Mouse (Mus musculus) E14TG2a.4 (cell line): ENCODE data around the gene Map3k4.

Experiments used
- H3K27me3 ChIP-seq: 2 replicates; pipeline ENCODE4 v1.6.1; 2014; ENCODE audit warnings: low read length, control low read depth; ENCODE audit not compliant: insufficient read depth
- H3K36me3 ChIP-seq: 2 replicates; pipeline ENCODE4 v1.6.1; 2014; ENCODE audit warnings: low read length, control low read depth; ENCODE audit not compliant: insufficient read depth
- H3K4me1 ChIP-seq: replicated peaks from 2 replicates; pipeline ENCODE4 v1.6.1; 2014; ENCODE audit warnings: low read depth, low read length, control low read depth
- H3K4me3 ChIP-seq: replicated peaks from 2 replicates; pipeline ENCODE4 v1.5.1; 2014; ENCODE audit warnings: mild to moderate bottlenecking, low read length
- H3K9me3 ChIP-seq: 2 replicates; pipeline ENCODE4 v1.6.1; 2014; ENCODE audit warnings: low read length, control low read depth
- CTCF ChIP-seq: conservative IDR thresholded peaks from 2 replicates; pipeline ENCODE4 v1.5.1; 2014; ENCODE audit warnings: low read length
- NANOG ChIP-seq: IDR thresholded peaks from 2 replicates; pipeline ENCODE4 v1.6.1; 2014; ENCODE audit warnings: borderline replicate concordance, low read length, mixed read lengths
- POU5F1 ChIP-seq: IDR thresholded peaks from 2 replicates; pipeline ENCODE4 v1.6.1; 2014; ENCODE audit warnings: low read length, borderline replicate concordance

Gene Map3k4

DNA sequence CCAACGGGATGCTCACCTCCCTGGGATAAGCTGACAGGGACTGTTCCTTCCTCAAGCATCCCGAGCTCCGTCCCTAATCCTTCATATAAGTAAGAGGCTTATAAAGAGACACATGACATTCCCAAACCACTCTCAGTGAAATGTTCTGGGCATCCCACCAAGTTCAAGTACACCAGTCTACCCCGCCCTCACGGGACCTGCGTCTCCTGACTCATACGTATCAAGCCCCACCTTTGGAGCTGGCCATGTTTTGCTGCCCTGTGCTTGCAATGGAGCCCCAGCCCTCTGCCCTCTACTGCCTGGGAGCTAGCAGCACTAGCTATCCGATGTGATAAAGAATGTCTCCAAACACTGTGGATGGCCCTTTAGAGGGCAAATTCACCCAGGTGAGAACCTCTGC lies 58.6 kb downstream of the Map3k4 start:
- Histone ChIP-seq H3K4me1 (peaks cover 16% of the 10 kb centered on the region), H3K27me3 (no peaks in the 10 kb centered on the region), H3K36me3 (peaks cover 83% of the 10 kb centered on the region), H3K4me3 (no peak overlapping the region), H3K9me3 (0 out of 2 replicates have a peak, but pooled peaks cover under 1% of the 10 kb centered on the region)
- TF ChIP-seq POU5F1 (no peak), NANOG (no peak), CTCF (no peak)

DNA sequence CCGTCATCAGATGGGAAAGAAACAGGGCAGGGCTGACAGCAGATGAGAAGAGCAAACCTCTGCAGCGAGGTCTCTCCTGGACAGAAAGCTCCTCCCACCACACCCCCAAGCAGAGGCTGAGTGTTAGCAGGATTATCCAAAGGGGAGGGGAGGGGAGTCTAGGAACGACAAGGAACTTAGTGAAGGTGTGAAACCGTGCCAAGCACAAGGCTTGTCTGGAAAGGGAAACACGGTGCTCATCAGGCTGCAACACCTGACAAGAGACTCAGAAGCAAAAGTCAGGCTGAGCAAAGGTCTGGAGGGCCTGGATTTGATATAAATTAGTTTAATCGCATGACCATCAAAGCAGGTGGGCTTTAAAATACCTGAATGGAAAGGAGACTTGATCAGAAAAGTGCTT lies 60.1 kb downstream of the Map3k4 start:
- peaks cover 94% of the 10 kb centered on the region for H3K36me3 ChIP-seq
- H3K27me3 ChIP-seq: no peaks in the 10 kb centered on the region
- H3K4me3 ChIP-seq: no peak overlapping the region
- H3K9me3 ChIP-seq: peaks cover 15% of the 10 kb centered on the region
- TF ChIP-seq CTCF (no peak), POU5F1 (no peak), NANOG (no peak)
- peaks cover 10% of the 10 kb centered on the region for H3K4me1 ChIP-seq

DNA sequence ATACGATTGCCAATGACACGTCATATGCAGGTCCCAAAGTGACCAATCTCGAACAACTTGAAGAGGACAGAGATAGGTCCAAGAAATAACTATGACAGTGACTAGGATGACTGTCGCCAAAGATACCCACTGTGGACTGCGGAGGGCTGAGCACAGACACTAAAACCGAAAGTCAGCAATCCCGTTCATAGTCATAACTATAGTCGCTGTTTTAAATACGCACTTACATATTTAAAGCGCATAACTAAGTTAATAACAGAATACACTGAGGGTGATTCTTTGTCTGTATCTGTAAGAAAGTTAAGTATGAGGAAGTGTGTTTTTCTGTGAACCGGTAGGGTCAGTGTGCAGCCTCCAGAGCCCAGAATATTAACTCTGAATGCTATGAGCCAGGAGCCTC lies 62.5 kb downstream of the Map3k4 start:
- Histone ChIP-seq H3K27me3 (no peaks in the 10 kb centered on the region), H3K4me3 (no peak overlapping the region), H3K36me3 (peaks cover 96% of the 10 kb centered on the region), H3K9me3 (peaks cover 39% of the 10 kb centered on the region), H3K4me1 (0 out of 2 replicates have a peak, but pooled peaks cover 3% of the 10 kb centered on the region)
- TF ChIP-seq CTCF (no peak), POU5F1 (no peak), NANOG (no peak)

DNA sequence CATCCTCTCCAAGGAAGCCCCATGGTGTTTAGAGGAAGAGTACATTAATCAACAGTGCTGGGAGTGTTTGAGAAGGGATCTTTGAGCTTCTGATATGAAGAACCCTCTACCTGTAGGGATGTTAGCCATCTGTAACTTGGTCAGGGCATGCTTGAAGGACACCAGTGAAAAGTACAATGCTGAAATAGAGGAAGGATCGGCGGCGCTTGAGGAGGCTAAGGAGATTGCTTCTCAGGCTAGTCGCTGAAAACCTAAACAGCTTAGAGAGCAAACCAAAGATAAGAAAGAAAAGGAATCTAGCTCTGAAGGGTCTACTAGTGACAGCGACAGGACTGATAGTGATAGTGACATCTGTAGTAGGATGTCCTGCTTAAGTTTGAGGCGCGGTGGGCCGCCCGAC lies 68.0 kb downstream of the Map3k4 start:
- Histone ChIP-seq H3K9me3 (peaks cover 58% of the 10 kb centered on the region), H3K4me1 (no peaks in the 10 kb centered on the region), H3K36me3 (peaks cover 89% of the 10 kb centered on the region), H3K27me3 (no peaks in the 10 kb centered on the region), H3K4me3 (no peak overlapping the region)
- no peak for TF ChIP-seq CTCF
- no peak for TF ChIP-seq POU5F1
- no peak for TF ChIP-seq NANOG

DNA sequence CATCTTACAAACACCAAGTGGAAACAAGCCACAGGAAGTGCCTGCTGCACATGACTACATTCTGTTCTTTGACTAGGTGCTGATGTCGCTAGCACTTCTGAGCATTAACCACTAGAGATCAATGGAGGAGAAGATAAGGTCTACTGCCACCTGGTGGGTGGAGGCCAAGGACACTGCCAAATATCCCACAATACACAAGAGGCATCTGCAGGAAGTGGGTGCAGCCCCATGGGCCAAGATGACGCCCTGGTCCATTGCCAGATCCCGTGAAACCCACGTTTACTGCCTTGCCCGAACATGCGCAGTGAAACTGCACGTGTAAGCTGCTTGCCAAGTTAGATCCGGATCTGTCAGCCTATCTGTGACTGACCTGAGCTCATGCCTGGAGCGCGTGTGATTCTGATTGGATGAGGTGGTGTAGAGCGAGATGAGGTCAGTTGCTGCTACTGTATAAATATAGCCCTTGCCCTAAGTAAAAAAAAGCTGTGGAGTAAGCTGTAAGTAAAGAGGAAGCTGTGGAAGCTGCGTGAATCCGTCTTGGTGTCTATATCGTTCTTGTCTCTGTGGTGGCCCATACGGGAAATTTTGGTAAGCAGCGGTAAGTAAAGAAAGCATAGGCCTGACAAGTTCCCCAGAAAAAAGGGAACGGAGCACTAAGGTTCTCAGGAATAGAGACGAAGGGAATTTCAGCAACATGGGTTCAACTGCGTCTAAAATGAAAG lies 68.7 kb downstream of the Map3k4 start:
- Histone ChIP-seq H3K9me3 (peaks cover 58% of the 10 kb centered on the region), H3K36me3 (peaks cover 87% of the 10 kb centered on the region), H3K27me3 (no peaks in the 10 kb centered on the region), H3K4me1 (no peaks in the 10 kb centered on the region), H3K4me3 (no peak overlapping the region)
- TF ChIP-seq CTCF (peak; percentile 13; the same call in 1 of the 2 replicates), NANOG (no peak), POU5F1 (no peak)

DNA sequence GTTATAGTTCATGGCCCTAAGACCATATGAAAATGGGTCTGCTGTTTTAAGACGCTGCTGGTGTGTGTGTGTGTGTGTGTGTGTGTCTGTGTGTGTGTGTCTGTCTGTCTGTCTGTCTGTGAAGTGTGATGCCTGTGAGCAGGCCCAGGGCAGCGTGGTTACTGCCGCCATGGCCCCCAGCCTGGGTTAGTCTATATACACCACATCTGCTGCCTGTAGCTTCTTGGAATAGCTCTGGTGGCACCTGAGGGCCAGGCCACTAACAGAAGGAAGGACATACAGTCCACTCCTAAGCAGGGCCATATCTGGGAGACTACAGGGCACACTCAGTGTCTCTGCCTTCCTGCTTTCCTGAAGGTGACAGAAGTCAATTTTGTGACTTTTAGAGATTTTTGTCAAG lies 77.9 kb downstream of the Map3k4 start:
- H3K4me1 ChIP-seq: no peaks in the 10 kb centered on the region
- no peaks in the 10 kb centered on the region for H3K9me3 ChIP-seq

DNA sequence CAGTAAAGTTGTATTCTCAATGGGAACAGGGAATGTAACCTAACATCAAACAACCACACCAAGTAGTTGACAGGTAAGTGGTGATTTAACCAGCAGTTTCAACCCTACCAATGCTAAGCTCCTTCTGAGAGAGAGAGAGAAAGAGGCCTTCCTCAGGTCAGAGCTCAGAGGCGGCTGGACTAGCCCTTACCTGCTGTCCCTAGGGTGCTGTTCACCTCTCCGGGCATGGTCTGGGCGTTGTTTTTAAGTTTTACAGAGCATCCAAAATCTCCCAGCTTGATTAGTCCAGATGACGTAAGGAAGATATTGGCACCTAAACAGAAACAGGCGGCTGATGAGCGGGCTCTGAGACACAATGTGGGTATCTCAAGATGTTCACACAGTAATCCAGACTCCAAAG lies 85.9 kb downstream of the Map3k4 start:
- no peaks in the 10 kb centered on the region for H3K27me3 ChIP-seq
- TF ChIP-seq CTCF (no peak), POU5F1 (no peak), NANOG (no peak)
- peaks cover 97% of the 10 kb centered on the region for H3K36me3 ChIP-seq
- no peaks in the 10 kb centered on the region for H3K4me1 ChIP-seq
- peaks cover 13% of the 10 kb centered on the region for H3K9me3 ChIP-seq
- no peak overlapping the region for H3K4me3 ChIP-seq

More for the DNA sequence above, 77.9 kb downstream of the Map3k4 start:
- TF ChIP-seq NANOG (no peak), CTCF (no peak)
- H3K27me3 ChIP-seq: no peaks in the 10 kb centered on the region
- no peak overlapping the region for H3K4me3 ChIP-seq
- peaks cover 78% of the 10 kb centered on the region for H3K36me3 ChIP-seq

DNA sequence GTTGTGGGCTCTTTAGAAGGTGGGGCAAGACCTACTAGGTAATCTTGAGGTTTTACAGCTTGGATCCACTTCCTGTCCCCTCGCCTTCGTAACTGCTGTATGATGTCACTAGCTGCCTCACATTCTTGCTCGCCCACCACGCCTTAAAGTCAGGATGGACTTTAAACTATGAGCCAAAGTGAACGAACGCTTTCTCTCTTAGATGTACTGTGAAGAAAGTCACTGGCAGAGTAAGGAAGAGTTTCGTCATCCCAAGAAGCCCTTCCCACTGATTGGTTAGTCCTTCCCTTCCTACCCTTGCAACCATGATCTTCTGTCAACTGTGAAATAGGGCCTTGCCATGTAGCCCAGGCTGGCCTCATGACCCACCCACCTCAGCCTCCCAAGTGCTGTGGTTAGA lies 87.5 kb downstream of the Map3k4 start:
- Histone ChIP-seq H3K36me3 (peaks cover 97% of the 10 kb centered on the region), H3K27me3 (no peaks in the 10 kb centered on the region), H3K9me3 (peaks cover 29% of the 10 kb centered on the region), H3K4me1 (no peaks in the 10 kb centered on the region), H3K4me3 (no peak overlapping the region)
- no peak for TF ChIP-seq POU5F1
- TF ChIP-seq CTCF: no peak
- no peak for TF ChIP-seq NANOG

DNA sequence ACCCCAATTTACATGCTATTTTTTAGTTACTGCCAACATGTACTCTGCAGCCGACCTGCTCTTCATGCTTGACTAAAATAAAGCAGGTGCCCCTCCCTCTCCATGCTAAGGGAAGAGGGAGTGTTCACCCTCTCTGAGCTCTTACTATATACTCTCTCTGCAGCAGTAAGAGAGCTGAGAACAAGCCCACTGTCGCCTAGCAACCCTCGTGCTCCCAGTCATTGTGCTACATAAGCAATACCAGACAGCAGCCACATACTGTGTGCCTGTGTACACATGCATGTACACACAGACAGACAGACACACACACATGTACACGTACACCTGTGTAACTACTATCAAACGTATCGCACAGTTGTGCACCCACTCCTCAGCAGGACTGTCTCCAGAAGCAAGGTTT lies 88.4 kb downstream of the Map3k4 start:
- H3K27me3 ChIP-seq: no peaks in the 10 kb centered on the region
- no peaks in the 10 kb centered on the region for H3K4me1 ChIP-seq
- peaks cover 32% of the 10 kb centered on the region for H3K9me3 ChIP-seq
- no peak for TF ChIP-seq NANOG
- TF ChIP-seq POU5F1: no peak
- no peak for TF ChIP-seq CTCF
- H3K36me3 ChIP-seq: peaks cover 97% of the 10 kb centered on the region
- no peak overlapping the region for H3K4me3 ChIP-seq
